In the genomic region with DNA sequence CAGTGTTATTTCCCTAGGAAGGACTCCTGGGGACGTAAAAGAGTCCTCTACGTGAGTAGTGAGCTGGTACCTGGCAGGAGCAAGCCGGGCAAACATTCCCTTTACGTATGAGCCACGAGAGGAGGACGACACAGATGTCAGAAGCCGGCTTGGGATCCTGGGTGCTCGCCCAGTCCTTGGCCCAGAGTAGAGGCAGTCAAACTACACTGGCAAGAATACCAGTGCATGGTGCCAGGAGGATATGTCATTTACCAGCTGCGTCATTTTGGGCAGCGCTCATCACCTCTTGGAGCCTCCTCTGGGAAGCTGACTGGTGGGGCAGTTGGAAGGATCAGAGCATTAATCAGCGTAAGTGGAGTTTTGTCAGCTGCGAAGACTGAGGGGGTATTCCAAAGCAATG, we compare ENCODE assay signal across 8 mouse cellular contexts.
A peak's percentile ranks its signal among the peaks of the same experiment; 100 is the strongest.
DNase-seq lines count a peak whose midpoint lies in the region; ATAC-seq lines count a peak whose summit lies in the region.
"Had no signal": no experiment of that assay in that cellular context is flagged by ENCODE, and none has a peak within 500 bp of the region (broad histone marks: within the 10 kb centered on the region; RNA-seq: fewer than 3 reads in every experiment).

No protein-coding gene starts in this region.

- WGBS in midbrain, embryonic 14.5 days = 94% methylated on average over 12 of the region's 12 CpGs
- WGBS in midbrain, embryonic 15.5 days = 87% methylated on average over 12 of the region's 12 CpGs

- no peaks in the 10 kb centered on the region for H3K27me3 ChIP-seq in midbrain, embryonic 14.5 days (ENCODE audit: control insufficient read depth, insufficient read depth, low read length)
- no peaks in the 10 kb centered on the region for H3K27me3 ChIP-seq in midbrain, embryonic 15.5 days (replicated peaks)
- H3K27me3 ChIP-seq: embryonic facial prominence, embryonic 13.5 days had no signal

- H3K36me3 ChIP-seq in midbrain, embryonic 14.5 days (ENCODE audit: control insufficient read depth, insufficient read depth, low read length) = no peaks in the 10 kb centered on the region
- H3K36me3 ChIP-seq in midbrain, embryonic 15.5 days (replicated peaks) = no peaks in the 10 kb centered on the region
- H3K36me3 ChIP-seq: embryonic facial prominence, embryonic 13.5 days had no signal

- H3K27ac ChIP-seq in midbrain, embryonic 14.5 days (replicated peaks; ENCODE audit: low read depth, low read length) = no peak overlapping the region
- H3K27ac ChIP-seq in midbrain, embryonic 15.5 days = no peak overlapping the region
- H3K27ac ChIP-seq: embryonic facial prominence, embryonic 13.5 days had no signal

- no peak overlapping the region for H3K4me3 ChIP-seq in midbrain, embryonic 14.5 days (replicated peaks; ENCODE audit: low read depth, low read length)
- no peak overlapping the region for H3K4me3 ChIP-seq in midbrain, embryonic 15.5 days
- H3K4me3 ChIP-seq: embryonic facial prominence, embryonic 13.5 days had no signal

- no peak overlapping the region for H3K9ac ChIP-seq in midbrain, embryonic 14.5 days (replicated peaks; ENCODE audit: low read length)
- no peak overlapping the region for H3K9ac ChIP-seq in midbrain, embryonic 15.5 days
- H3K9ac ChIP-seq: embryonic facial prominence, embryonic 13.5 days had no signal

- peak; percentile 17 for DNase-seq in midbrain, embryonic 14.5 days
- DNase-seq in fibroblast of lung, adult 2 months (ENCODE audit: low read depth) = peak; percentile 25
- DNase-seq in heart, postnatal 10 days = peak; percentile 86 to 87
- peak; percentile 16 to 51 for DNase-seq in lung, postnatal 4 days
- DNase-seq in retina, postnatal 1 day = no peak
- no peak for DNase-seq in embryo, embryonic 10 days (ENCODE audit: low spot score)

- intact Hi-C loops in heart, postnatal 10 days (cut with DNase I) = no loop called here

- H3K4me1 ChIP-seq in midbrain, embryonic 14.5 days (ENCODE audit: control insufficient read depth, insufficient read depth, low read length) = no peaks in the 10 kb centered on the region
- no peaks in the 10 kb centered on the region for H3K4me1 ChIP-seq in midbrain, embryonic 15.5 days
- H3K4me1 ChIP-seq: embryonic facial prominence, embryonic 13.5 days had no signal

- no peak for ATAC-seq in midbrain, embryonic 14.5 days (ENCODE audit: low FRiP score, low TSS enrichment)
- no peak for ATAC-seq in midbrain, embryonic 15.5 days (replicated peaks)

- H3K4me2 ChIP-seq in midbrain, embryonic 14.5 days (ENCODE audit: low read length) = no peak overlapping the region
- H3K4me2 ChIP-seq in midbrain, embryonic 15.5 days = no peak overlapping the region
- H3K4me2 ChIP-seq: embryonic facial prominence, embryonic 13.5 days had no signal

- H3K9me3 ChIP-seq in midbrain, embryonic 14.5 days (ENCODE audit: control insufficient read depth, low read length) = no peaks in the 10 kb centered on the region
- H3K9me3 ChIP-seq in midbrain, embryonic 15.5 days = no peaks in the 10 kb centered on the region
- H3K9me3 ChIP-seq: embryonic facial prominence, embryonic 13.5 days had no signal

Comparison
In these comparisons a context has a peak if more than half of its experiments do, and no peak if none do; other contexts are left out.
1. DNase-seq: peak in midbrain, embryonic 14.5 days (single experiment), fibroblast of lung, adult 2 months (single experiment), heart, postnatal 10 days (2 of 2) and lung, postnatal 4 days (2 of 2); none in retina, postnatal 1 day (single experiment) and embryo, embryonic 10 days (single experiment).